Mouse (Mus musculus): ENCODE measurements around the gene Fbxw7.
"Not testable (repeated sequence)": the region's sequence is repeated elsewhere in the genome, so short reads cannot be mapped to it uniquely, and the experiment has no call there.

- TF ChIP-seq CTCF (conservative IDR thresholded peaks at IDR 0.05 in 1 of 2, IDR thresholded peaks at IDR 0.05 in 1 of 2; ENCODE audit: low read depth in 2 of 2, low read length in 2 of 2); USF2 (conservative IDR thresholded peaks at IDR 0.05; ENCODE audit: low read depth, low read length); EP300 (IDR thresholded peaks at IDR 0.05; ENCODE audit: low read length): not testable (repeated sequence)
These were observed 46.7 kb downstream of the Fbxw7 start for GRCm38 (mm10) chr3:84861817-84862216.

Data from CH12.LX (cell line).